15 mouse cellular contexts compared by ENCODE assay signal in the genomic region with DNA sequence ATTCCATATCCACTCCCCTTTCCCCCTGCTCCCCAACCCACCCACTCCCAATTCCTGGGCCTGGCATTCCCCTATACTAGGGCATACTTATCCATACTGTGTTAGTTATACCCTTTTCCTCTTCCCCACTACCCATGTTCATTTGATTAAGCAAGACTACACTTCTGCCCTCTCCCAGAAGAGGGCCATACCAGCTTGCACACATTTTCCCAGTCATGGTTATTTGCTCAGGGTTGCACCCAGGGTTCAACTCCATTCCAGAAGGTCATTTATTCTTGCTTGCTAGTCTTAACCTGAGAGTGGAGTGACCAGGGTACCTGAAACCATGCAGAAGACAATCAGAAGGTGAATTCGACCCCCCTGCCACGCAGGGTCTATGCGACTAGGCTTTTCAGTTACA.
DNase-seq lines count a peak whose midpoint lies in the region; ATAC-seq and TF ChIP-seq lines count a peak whose summit lies in the region.
"Had no signal": no experiment of that assay in that cellular context is flagged by ENCODE, and none has a peak within 500 bp of the region (broad histone marks: within the 10 kb centered on the region; RNA-seq: fewer than 3 reads in every experiment).

No protein-coding gene starts in this region.

- TF ChIP-seq EP300 in MEL (IDR thresholded peaks at IDR 0.05; ENCODE audit: low read depth in 1 of 2, low read length in 2 of 2): no peak

- no peaks in the 10 kb centered on the region for H3K36me3 ChIP-seq in hindbrain, postnatal 0 days (ENCODE audit: insufficient read depth, low read length)
- H3K36me3 ChIP-seq in hindbrain, embryonic 16.5 days (ENCODE audit: control insufficient read depth, insufficient read depth, low read length): no peaks in the 10 kb centered on the region
- no peaks in the 10 kb centered on the region for H3K36me3 ChIP-seq in liver, adult 2 months (ENCODE audit: control insufficient read depth, insufficient read depth, low read length)
- no peaks in the 10 kb centered on the region for H3K36me3 ChIP-seq in liver, embryonic 11.5 days (ENCODE audit: control insufficient read depth, insufficient read depth, low read length)
- no peaks in the 10 kb centered on the region for H3K36me3 ChIP-seq in MEL (ENCODE audit: control insufficient read depth in 1 of 2, insufficient read depth in 2 of 2, low read length in 2 of 2)
- H3K36me3 ChIP-seq: forebrain, embryonic 15.5 days; hindbrain, embryonic 15.5 days; neural tube, embryonic 13.5 days had no signal

- H3K27me3 ChIP-seq in hindbrain, postnatal 0 days (ENCODE audit: insufficient read depth, low read length): no peaks in the 10 kb centered on the region
- H3K27me3 ChIP-seq in hindbrain, embryonic 16.5 days (replicated peaks; ENCODE audit: control insufficient read depth, insufficient read depth, low read length): no peaks in the 10 kb centered on the region
- H3K27me3 ChIP-seq in liver, adult 2 months (ENCODE audit: control insufficient read depth, insufficient read depth, low read length): no peaks in the 10 kb centered on the region
- H3K27me3 ChIP-seq in liver, embryonic 11.5 days (replicated peaks; ENCODE audit: control insufficient read depth, insufficient read depth, low read length): no peaks in the 10 kb centered on the region
- H3K27me3 ChIP-seq in MEL (ENCODE audit: control insufficient read depth in 1 of 2, insufficient read depth in 2 of 2, low read length in 2 of 2): peaks cover 0 to 4% of the 10 kb centered on the region in 2 experiments; a peak in 2 of 4 replicates
- H3K27me3 ChIP-seq: forebrain, embryonic 15.5 days; hindbrain, embryonic 15.5 days; neural tube, embryonic 13.5 days had no signal

- no peak overlapping the region for H3K4me2 ChIP-seq in hindbrain, postnatal 0 days (ENCODE audit: low read depth, low read length)
- no peak overlapping the region for H3K4me2 ChIP-seq in hindbrain, embryonic 16.5 days (ENCODE audit: low read length)
- H3K4me2 ChIP-seq in liver, embryonic 11.5 days: no peak overlapping the region
- H3K4me2 ChIP-seq: forebrain, embryonic 15.5 days; hindbrain, embryonic 15.5 days; neural tube, embryonic 13.5 days had no signal

- no peaks in the 10 kb centered on the region for H3K4me1 ChIP-seq in hindbrain, postnatal 0 days (ENCODE audit: insufficient read depth, low read length)
- H3K4me1 ChIP-seq in hindbrain, embryonic 16.5 days (ENCODE audit: control insufficient read depth, insufficient read depth, low read depth, low read length): no peaks in the 10 kb centered on the region
- H3K4me1 ChIP-seq in liver, adult 2 months (ENCODE audit: control insufficient read depth, insufficient read depth, low read length): peaks cover 6% of the 10 kb centered on the region; the same call in 1 of the 2 replicates
- H3K4me1 ChIP-seq in liver, embryonic 11.5 days (replicated peaks; ENCODE audit: control insufficient read depth, insufficient read depth, low read length): no peaks in the 10 kb centered on the region
- H3K4me1 ChIP-seq in MEL (ENCODE audit: control insufficient read depth in 1 of 2, insufficient read depth in 2 of 2, low read length in 2 of 2): no peaks in the 10 kb centered on the region
- H3K4me1 ChIP-seq: forebrain, embryonic 15.5 days; hindbrain, embryonic 15.5 days; neural tube, embryonic 13.5 days had no signal

- no peaks in the 10 kb centered on the region for H3K79me2 ChIP-seq in liver, adult 2 months (ENCODE audit: control insufficient read depth, insufficient read depth, low read length)
- no peaks in the 10 kb centered on the region for H3K79me2 ChIP-seq in MEL (ENCODE audit: control insufficient read depth, insufficient read depth, low read length, poor library complexity)

- H3K27ac ChIP-seq in hindbrain, postnatal 0 days: no peak overlapping the region
- H3K27ac ChIP-seq in hindbrain, embryonic 16.5 days (ENCODE audit: low read depth, low read length): no peak overlapping the region
- H3K27ac ChIP-seq in liver, adult 2 months (replicated peaks; ENCODE audit: insufficient read depth, low read depth, low read length): no peak overlapping the region
- no peak overlapping the region for H3K27ac ChIP-seq in liver, embryonic 11.5 days (ENCODE audit: low read depth, low read length)
- no peak overlapping the region for H3K27ac ChIP-seq in MEL (ENCODE audit: control insufficient read depth, low read depth, low read length)
- H3K27ac ChIP-seq: forebrain, embryonic 15.5 days; hindbrain, embryonic 15.5 days; neural tube, embryonic 13.5 days had no signal

- TF ChIP-seq RAD21 in MEL (IDR thresholded peaks at IDR 0.05; ENCODE audit: low read depth, low read length): no peak

- no peak overlapping the region for H3K4me3 ChIP-seq in hindbrain, postnatal 0 days (ENCODE audit: low read length)
- H3K4me3 ChIP-seq in hindbrain, embryonic 16.5 days (ENCODE audit: low read length): no peak overlapping the region
- H3K4me3 ChIP-seq in liver, adult 2 months (ENCODE audit: insufficient read depth, low read depth, low read length): no peak overlapping the region
- no peak overlapping the region for H3K4me3 ChIP-seq in liver, embryonic 11.5 days (ENCODE audit: low read depth, low read length)
- H3K4me3 ChIP-seq in MEL (ENCODE audit: control insufficient read depth in 1 of 2, insufficient read depth in 1 of 2, low read depth in 2 of 2, low read length in 2 of 2): no peak overlapping the region
- H3K4me3 ChIP-seq: forebrain, embryonic 15.5 days; hindbrain, embryonic 15.5 days; neural tube, embryonic 13.5 days had no signal

- no peak for TF ChIP-seq POLR2A in liver, adult 2 months (IDR thresholded peaks at IDR 0.05; ENCODE audit: extremely low read depth, insufficient read depth, low read length)
- no peak for TF ChIP-seq POLR2A in MEL (IDR thresholded peaks at IDR 0.05; ENCODE audit: control insufficient read depth in 1 of 2, insufficient read depth in 1 of 2, low read depth in 1 of 2, low read length in 2 of 2, poor library complexity in 1 of 2)

- ATAC-seq in hindbrain, postnatal 0 days: no peak
- no peak for ATAC-seq in hindbrain, embryonic 16.5 days
- ATAC-seq in liver, embryonic 11.5 days (replicated peaks; ENCODE audit: low FRiP score): no peak
- ATAC-seq: forebrain, embryonic 15.5 days had no signal

- DNase-seq in hindbrain, postnatal 0 days (ENCODE audit: low spot score): no peak
- peak; percentile 52 for DNase-seq in liver, adult 2 months (ENCODE audit: extremely low read depth, low read depth, low spot score)
- no peak for DNase-seq in liver, embryonic 11.5 days (ENCODE audit: low spot score)
- DNase-seq in 416B (ENCODE audit: low read depth) (peak; percentile 17), MEL (ENCODE audit: low read depth, low spot score) (no peak)
- DNase-seq in testis, postnatal 14 days (ENCODE audit: low spot score): no peak
- no peak for DNase-seq in embryo, embryonic 10.5 days (ENCODE audit: low spot score)
- DNase-seq: gastrocnemius, postnatal 14 days; lung, postnatal 10 days; midbrain, embryonic 14.5 days; right cerebral cortex, adult 18-20 months had no signal

- no peaks in the 10 kb centered on the region for H3K9me3 ChIP-seq in hindbrain, postnatal 0 days (ENCODE audit: low read length)
- no peaks in the 10 kb centered on the region for H3K9me3 ChIP-seq in hindbrain, embryonic 16.5 days (ENCODE audit: control insufficient read depth, low read length)
- H3K9me3 ChIP-seq in liver, embryonic 11.5 days (ENCODE audit: control insufficient read depth, low read length): no peaks in the 10 kb centered on the region
- H3K9me3 ChIP-seq in MEL (replicated peaks; ENCODE audit: insufficient read depth, low read length): no peaks in the 10 kb centered on the region
- H3K9me3 ChIP-seq: forebrain, embryonic 15.5 days; hindbrain, embryonic 15.5 days; neural tube, embryonic 13.5 days had no signal

- H3K9ac ChIP-seq in hindbrain, postnatal 0 days (replicated peaks; ENCODE audit: low read length): no peak overlapping the region
- no peak overlapping the region for H3K9ac ChIP-seq in hindbrain, embryonic 16.5 days (ENCODE audit: low read depth, low read length)
- no peak overlapping the region for H3K9ac ChIP-seq in liver, adult 2 months (ENCODE audit: low read depth, low read length)
- no peak overlapping the region for H3K9ac ChIP-seq in liver, embryonic 11.5 days (ENCODE audit: low read depth, low read length)
- no peak overlapping the region for H3K9ac ChIP-seq in MEL (ENCODE audit: control insufficient read depth, low read depth, low read length, poor library complexity, severe bottlenecking)
- H3K9ac ChIP-seq: forebrain, embryonic 15.5 days; hindbrain, embryonic 15.5 days; neural tube, embryonic 13.5 days had no signal

- TF ChIP-seq CTCF in hindbrain, postnatal 0 days (IDR thresholded peaks at IDR 0.05; ENCODE audit: low read depth): 0 out of 2 replicates have a peak, but pooled peaks have one; percentile 6
- TF ChIP-seq CTCF in liver, adult 2 months (IDR thresholded peaks at IDR 0.05; ENCODE audit: low read depth, low read length): peak; percentile 18; the same call in 1 of the 2 replicates
- peak in 1 of 3 experiments; percentile 6; a peak in 1 of 6 replicates for TF ChIP-seq CTCF in MEL (IDR thresholded peaks at IDR 0.05 in 2 of 3, conservative IDR thresholded peaks at IDR 0.05 in 1 of 3; ENCODE audit: control insufficient read depth in 1 of 3, insufficient read depth in 1 of 3, low read depth in 2 of 3, low read length in 3 of 3, poor library complexity in 1 of 3, severe bottlenecking in 1 of 3)

- 88% methylated on average over 3 of the region's 3 CpGs for WGBS in hindbrain, postnatal 0 days
- 91% methylated on average over 3 of the region's 3 CpGs for WGBS in hindbrain, embryonic 16.5 days
- WGBS in liver, adult 2 months: 59% methylated on average over 3 of the region's 3 CpGs
- 92% methylated on average over 3 of the region's 3 CpGs for WGBS in liver, embryonic 11.5 days

TF ChIP-seq in MEL, 35 proteins besides CTCF, POLR2A, EP300 and RAD21:
- peak; percentile 12; the same call in 1 of the 2 replicates for TF ChIP-seq SMC3 (IDR thresholded peaks at IDR 0.05; ENCODE audit: low read depth, low read length)
- TF ChIP-seq ZC3H11A (IDR thresholded peaks at IDR 0.05; ENCODE audit: low read depth, low read length): no peak
- no peak for TF ChIP-seq ZNF384 (IDR thresholded peaks at IDR 0.05; ENCODE audit: low read depth, low read length)
- no peak for TF ChIP-seq ZMIZ1 (IDR thresholded peaks at IDR 0.05; ENCODE audit: low read depth, low read length)

Comparison
In these comparisons a context has a peak if more than half of its experiments do, and no peak if none do; other contexts are left out.
1. DNase-seq: peak in liver, adult 2 months (single experiment) and 416B (single experiment); none in hindbrain, postnatal 0 days (single experiment), liver, embryonic 11.5 days (single experiment), MEL (single experiment), testis, postnatal 14 days (single experiment) and embryo, embryonic 10.5 days (single experiment).